Mouse (Mus musculus) forelimb bud, embryonic 11.5 days (tissue): ENCODE data around the gene Daxx.

ENCODE experiments used
- DNase-seq: peaks from one replicate; pipeline ENCODE4 v3.0.0-alpha.2; 2012; ENCODE audit warnings: low read depth, low spot score

The Daxx gene

DNA sequence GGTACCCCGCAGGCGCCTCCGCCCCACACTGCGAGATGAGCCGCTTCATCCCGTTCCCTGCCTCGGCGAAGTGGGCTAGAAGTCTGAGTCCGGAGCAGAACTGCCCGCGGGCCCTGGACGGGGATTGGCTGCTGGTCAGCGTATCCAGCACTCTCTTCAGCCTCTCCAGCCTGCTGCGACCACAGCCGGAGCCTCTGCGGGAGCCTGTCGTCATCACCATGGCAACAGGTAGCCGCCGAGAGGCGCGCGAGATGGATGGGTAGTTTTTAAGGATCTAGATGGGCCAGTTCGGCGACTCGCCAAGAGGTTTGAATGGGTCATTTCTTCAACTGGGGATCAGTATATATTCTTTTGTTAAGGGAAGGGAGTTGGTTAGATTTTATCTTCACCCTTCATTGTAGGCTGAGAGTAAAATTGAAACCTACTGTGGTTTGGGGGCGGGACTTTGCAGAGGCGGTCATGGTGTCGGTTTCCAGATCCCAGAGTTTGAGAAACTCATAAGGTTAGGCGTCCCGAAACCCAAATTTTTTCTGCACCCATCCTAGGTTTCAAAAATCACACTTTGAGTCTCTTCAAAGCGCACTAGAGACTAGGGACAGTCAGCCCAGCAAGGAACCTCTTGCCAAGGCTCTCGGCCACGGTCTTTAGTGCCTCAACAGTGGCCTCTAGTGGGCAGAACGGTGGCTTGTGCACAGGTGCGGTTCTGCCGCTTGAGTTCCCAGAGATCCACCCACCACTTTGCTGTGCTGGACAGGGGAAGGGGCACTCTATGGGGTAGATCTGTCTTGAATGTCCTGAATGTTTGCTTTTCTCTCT lies 11.3 kb downstream of the Daxx start:
- peak; percentile 80 for DNase-seq

DNA sequence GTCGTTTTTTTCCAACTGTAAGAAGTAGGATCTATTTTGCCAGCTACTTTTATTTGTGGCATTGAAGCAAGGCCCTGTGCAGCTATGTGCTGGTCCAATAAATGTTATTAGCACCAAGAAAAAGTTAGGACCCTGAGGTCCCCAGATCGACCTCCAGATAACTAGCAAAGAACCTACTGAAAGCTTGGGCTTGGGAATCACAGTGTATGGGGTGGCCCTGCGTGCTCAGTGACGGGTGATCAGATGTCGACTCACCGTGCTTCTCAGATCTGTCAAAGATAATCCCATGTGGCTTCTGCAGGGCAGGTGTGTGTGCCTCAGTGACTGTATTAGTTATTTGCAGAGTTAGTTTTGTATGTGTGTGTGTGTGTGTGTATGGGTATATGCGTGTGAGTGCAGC lies 12.1 kb downstream of the Daxx start:
- no peak for DNase-seq

DNA sequence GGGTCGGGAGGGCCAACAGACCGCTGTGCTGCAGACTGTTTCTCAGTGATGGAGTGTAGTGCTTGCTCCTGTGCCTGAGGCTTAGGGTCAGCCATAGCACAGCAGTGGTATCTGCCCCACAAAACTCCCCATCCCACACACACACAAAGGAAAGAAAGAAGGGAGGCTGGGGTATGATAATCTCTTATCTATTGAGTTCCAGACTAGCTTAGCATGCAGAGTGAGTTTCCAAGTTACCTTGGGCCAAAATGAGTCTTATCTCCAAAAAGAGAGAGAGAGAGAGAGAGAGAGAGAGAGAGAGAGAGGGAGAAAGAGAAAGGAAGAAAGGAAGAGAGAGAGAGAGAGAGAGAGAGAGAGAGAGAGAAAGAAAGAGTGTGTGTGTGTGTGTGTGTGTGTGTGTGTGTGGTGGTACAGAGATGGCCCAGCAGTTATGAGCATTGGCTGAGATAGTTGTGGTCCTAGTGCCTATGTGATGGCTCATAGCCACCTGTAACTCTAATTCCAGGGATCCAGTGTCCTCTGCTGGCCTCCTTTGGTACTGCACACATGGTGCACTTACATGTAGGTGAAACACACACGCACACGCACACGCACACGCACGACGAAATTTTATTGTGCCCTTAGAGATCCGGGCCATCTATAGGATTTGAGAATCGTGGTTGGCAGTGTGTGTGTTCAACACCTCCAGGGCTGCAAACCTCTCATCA lies 15.5 kb downstream of the Daxx start:
- DNase-seq, result peak; percentile 61

DNA sequence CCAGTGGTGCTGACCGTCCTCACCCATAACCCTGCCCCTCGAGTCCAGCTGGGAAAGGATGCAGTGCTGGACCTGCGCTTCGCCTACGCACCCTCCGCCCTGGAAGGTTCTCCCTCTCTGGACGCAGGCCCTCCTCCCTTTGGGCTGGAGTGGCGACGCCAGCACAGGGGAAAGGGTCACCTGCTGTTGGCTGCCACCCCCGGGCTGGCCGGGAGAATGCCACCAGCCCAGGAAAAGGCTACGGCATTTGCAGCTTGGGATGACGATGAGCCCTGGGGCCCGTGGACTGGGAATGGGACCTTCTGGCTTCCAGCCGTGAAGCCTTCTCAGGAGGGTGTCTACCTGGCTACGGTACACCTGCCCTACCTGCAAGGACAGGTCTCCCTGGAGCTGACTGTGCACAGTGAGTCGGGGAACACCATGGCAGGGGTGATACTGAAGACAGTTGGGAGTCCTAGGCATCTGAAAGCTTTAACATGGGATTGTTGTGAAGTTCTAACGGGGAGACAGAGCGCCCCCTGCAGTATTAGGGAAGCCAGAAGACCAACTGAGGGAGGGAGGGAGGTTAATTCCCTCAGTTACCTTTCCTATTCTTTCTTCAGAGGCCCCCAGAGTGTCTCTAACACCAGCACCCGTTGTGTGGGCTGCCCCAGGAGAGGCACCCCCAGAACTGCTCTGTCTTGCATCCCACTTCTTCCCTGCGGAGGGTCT lies 16.3 kb downstream of the Daxx start:
- no peak for DNase-seq

DNA sequence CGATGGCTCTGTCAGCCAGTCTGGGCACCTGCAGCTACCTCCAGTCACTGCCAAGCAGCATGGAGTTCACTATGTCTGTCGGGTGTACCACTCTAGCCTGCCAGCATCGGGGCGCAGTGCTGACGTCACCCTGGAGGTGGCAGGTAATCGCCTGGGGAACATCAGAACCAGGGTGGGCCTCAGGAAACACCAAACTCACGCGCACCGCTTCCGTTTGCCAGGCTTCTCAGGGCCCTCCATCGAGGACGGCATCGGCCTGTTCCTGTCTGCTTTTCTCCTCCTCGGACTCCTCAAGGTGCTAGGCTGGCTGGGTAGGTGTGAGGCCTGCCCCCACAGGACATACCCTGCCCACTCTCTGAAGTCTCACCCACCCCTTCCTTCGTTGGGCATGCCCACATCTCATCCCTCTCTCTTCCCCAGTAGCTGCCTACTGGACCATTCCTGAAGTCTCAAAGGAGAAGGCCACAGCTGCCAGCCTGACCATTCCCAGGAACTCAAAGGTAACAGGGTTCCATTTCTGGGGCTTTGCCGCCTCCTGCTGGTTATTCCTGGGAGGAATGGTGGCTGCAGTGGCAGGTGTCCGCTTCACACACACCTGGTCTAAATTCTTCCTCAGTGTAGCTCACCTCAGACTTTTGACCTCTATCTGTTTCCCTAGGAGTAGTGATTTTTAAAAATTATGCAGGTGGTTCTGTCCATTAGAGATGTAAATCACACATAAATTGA lies 17.2 kb downstream of the Daxx start:
- DNase-seq, result no peak

DNA sequence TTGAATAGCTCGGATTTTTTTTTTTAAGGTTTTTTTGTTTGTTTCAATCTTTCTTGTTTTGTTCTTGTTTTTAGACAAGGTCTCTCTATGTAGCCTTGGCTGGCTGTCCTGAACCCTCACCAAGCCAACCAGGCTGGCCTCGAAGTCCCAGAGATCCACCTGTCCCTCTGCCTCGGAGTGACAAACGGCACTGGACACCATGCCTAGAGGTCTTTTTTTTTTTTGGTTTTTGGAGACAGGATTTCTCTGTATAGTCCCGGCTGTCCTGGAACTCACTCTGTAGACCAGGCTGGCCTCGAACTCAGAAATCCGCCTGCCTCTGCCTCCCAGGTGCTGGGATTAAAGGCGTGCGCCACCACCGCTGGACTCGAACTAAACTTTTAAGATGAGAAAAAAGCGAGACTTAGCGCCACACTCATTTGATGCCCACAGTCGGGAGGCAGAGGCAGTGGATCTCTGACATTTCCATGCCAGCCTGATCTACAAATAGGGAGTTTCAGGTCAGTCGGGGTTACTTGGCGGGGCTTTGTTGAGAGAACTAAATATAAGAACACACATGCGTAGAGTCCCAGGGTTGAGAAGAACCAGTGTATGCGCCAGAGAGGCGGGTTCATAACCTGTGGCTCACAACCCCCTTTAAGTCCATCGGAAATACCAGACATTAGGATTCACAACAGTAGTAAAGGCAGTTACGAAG lies 19.2 kb downstream of the Daxx start:
- no peak for DNase-seq

DNA sequence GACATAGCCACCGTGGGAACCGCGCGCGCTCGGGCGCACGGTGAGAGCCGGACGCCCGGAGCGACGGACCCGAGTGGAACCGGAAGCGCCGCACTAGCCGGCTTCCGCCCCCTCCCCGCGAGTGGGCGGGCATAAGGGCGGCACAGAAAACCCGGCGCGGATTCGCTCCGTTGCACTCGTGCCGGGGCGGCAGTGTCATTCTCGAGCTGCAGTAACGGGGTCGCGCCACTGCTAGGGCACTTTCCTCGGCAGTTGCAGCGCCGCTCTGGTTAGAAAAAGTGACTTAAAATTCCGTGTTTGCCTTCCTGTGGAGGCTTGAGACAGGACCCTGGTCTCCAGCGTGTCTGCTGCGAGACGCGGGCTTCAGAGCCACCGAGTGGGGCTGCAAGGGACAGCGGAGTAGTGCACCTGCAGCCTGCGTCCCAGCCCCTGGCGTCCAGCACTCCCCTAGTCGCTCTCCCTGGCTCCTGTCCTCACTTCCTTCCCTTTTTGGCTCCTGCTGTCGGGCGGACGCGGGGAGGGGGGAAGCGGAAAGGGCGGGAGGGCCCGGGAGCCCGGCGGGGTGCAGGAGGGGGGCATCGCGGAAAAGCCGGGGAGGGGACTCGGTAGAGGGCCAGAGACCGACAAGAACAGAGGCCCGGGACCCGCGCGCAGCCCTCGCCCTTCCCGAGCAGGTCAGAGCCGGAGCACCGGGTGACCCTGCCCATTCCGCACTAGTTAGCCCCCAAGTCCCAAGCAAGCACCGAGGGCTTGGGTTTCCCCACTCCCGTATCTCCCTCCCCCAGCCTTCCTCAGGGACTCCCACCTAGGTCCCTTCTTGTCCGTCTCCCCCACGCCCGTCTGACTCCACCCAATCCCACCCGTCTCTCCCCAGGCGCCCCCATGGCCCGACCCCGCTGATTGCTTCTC lies 20.4 kb downstream of the Daxx start, which contains the start of gene Rgl2:
Gene Rgl2 (plus strand): TSS at position 173 of the 909 bp plus-strand sequence.
- peak; percentile 94 for DNase-seq

DNA sequence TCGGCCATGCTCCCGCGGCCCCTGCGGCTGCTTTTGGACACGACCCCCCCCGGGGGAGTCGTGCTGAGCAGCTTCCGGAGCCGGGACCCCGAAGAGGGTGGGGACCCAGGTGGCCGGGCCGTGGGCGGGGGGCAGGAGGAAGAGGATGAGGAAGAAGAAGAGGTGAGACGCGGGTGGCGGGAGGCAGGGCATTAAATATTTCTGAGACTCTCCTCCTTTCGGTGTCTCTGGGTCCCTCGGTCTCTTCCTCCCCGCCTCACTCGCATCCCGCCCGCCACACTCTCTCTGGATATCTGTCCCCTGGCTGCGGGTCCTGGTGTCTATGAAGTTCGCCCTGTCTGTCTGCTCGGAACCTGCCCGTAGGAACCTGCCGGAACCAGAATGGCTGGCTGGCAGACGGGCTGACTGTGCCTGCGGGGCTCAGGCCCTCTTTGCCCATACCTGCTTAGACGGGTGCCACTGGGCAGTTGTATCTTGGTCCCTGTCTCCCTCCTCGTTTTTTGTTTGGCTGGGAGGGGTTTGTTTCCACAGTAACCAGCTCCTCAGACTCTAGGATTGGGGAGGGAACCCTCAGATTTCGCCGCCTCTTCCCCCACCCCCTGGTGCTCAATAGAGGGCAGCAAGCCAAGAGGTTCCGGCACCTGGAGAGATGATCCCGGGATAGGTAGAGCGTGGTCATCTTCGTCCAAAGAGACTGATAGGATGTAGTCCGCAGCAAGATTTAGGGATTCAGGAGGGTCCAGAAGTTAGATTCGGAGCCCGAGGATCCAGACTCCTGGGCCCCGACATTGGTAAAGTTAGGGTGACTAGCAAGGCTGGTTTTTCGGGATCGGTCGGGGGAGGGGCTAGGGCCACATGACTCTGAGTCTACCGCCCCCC lies 21.3 kb downstream of the Daxx start:
- DNase-seq, result no peak

DNA sequence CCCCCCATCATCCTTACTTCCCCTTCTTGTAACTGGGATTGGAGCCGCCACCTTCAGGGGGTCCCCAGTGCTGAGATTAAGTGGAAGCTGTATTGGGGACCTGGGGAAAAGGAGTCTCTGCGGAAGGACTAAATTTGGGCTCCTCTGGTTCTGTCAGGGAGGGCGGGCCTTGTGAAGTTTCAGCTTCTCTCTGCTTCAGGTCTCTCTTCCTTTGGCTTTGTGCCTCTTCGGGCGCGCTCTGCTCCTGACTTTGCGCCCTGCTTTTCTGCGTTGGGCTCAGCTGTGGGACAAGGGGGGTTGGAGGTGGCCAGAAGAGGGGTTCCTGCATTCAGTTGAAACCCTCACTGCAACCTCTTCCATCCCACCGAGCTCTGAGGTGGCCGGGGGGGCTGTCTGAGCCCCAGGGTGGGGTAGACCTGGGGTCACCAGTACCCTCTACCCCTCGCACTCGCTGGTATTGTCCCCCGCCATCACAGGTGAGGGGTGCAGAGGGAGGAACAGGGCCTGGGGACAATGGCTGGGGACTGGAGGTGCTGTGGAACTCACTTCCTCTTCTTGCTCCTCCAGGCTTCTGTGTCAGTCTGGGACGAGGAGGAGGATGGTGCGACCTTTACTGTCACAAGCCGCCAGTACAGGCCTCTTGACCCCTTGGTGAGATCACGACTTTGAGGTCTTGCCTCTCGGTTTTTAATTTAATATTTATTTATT lies 22.1 kb downstream of the Daxx start:
- DNase-seq, result no peak

DNA sequence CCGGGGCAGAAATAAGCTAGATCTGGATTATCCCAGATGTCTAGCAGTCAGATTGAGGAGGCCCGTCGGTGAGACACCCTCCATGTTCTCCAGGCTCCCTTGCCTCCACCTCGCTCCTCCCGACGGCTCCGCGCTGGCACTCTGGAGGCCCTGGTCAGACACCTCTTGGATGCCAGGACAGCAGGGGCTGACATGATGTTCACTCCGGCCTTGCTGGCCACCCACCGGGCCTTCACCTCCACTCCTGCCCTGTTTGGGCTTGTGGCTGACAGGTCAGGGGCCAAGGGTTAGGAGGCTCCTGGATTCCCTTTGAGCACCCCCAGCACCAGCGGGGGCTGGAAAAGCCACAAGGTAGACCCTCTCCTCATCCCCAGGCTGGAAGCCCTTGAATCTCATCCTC lies 22.7 kb downstream of the Daxx start:
- no peak for DNase-seq

DNA sequence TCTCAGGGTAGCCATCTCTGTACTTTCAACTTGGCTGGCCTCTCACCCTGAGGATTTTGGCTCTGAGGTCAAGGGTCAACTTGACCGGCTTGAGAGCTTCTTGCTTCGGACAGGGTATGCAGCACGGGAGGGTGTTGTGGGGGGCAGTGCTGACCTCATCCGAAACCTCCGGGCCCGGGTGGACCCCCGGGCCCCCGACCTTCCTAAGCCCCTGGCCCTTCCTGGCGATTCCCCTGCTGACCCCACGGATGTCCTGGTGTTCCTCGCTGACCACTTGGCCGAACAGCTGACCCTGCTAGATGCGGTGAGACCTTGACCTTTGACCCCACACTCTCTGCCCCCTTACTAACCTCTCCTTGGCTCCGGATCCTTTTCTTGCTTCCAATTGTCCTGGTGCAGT lies 23.2 kb downstream of the Daxx start:
- no peak for DNase-seq

DNA sequence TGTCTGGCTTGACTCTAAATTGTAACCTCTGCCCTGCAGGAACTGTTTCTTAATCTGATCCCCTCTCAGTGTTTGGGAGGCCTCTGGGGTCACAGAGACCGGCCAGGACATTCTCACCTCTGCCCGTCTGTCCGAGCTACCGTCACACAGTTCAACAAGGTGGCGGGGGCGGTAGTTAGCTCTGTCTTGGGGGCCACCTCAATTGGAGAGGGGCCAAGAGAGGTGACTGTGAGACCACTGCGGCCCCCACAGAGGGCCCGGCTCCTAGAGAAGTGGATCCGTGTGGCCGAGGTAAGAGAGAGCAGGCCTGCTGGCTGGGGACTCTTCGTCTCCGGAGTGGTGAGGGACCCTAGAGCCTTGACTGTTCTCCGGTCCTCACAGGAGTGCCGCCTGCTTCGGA lies 23.8 kb downstream of the Daxx start:
- DNase-seq, result no peak

DNA sequence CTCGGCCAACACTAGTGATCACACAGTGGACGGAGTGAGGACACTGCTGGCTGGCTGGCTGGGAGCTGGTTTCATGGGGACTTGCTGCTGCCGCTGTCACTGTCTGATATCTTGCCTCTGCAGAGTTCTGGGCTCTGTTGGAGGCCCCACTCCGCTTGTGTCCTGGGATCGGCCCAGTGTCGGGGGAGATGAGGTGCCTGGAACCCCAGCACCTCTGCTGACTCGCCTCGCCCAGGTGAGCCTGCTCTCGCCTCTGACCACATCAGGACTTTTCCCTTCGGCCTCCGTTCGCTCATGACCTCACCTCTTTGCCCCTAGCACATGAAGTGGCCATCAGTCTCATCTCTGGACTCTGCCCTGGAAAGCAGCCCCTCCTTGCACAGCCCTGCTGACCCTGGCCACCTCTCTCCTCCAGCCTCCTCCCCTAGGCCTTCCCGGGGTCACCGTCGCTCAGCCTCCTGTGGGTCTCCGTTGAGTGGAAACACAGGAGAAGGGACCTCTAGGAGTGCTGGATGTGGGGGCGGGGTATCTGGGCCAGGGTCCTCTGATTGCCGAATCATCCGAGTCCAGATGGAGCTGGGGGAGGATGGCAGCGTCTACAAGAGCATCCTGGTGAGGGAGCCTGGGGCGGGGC lies 26.3 kb downstream of the Daxx start:
- DNase-seq, result no peak

DNA sequence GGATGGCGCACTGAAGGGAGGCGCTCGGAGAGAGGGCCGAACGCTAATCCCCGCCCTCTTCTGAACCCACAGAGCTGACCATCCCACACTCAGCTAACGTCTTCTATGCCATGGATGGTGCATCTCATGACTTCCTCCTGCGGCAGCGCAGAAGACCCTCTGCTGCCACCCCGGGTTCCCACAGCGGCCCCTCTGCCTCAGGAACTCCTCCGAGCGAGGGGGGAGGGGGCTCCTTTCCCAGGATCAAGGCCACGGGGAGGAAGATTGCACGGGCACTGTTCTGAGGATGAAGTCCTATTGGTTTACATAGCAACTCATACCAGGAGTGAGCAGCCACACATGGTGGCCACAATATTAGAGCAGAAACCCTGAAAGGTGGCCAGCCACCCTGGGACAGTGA lies 27.8 kb downstream of the Daxx start:
- no peak for DNase-seq

DNA sequence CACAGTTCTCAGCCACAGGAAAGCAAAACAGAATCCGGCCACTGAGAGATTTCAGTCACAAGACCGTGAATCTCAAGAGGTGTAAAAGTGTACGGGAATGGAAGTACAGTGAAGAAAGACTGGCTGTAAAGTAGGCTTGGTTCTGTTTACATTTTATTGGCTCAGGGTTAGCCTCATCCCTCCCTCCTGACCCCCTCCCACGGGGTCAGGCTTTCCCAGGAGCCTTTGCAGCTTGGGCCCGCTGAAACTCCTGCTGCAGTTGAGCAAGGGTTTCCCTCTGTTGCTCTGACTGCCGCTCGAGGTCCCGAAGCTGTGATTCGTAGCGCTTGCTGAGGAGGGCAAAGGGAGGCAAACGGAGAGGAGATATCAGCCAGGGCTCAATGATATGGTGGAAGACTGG lies 29.6 kb downstream of the Daxx start:
- DNase-seq, result no peak

DNA sequence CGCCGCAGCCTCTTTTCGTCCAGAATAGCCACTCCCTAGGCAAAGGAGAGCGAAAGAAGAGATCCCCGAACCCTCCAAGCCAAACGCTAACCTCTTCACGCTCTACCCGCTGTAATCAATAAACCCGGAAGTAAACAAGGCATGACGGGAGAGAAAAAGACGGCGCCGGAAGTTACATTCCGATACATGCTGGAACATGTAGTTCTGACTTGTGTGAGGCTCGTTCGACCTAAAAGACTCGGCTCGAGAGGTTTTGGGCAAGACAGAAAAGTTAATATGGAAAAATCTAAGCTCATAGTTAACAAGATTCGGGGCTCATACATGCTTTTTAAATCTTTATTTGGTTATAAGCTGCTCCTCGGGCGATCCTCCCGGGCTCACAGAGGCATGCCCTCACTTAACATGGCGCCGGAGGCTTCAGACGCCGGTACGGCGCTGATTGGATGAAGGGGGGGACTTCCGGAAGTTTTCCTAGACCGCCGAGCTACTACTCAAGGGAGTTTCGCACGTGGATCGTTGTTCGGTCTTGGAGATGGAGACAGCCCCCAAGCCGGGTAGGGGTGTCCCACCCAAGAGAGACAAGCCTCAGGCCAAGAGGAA lies 31.1 kb downstream of the Daxx start, which contains the start of the genes Pfdn6 and Wdr46:
Gene Pfdn6 (minus strand): TSS at position 138 of the 600 bp plus-strand sequence.
Gene Wdr46 (plus strand): TSS at position 455 of the 600 bp plus-strand sequence.
- peak; percentile 90 for DNase-seq

DNA sequence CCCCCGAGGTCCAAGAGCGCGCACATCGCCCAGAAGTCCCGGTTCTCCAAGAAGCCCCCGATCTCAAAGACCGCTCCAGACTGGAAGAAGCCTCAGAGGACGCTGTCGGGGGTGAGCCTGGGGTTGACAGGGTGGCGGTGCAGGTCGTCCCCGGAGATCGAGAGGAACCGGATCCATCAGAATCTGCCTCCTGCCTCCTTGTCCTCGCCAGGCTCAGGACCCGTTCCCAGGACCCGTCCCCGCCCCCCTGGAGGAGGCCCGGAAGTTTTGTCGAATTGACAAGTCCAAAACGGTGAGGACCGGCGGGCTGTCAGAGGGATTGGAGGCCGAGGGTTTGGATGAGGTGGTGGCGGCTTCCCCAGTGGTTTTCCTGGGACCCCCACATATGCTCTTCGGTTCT lies 31.8 kb downstream of the Daxx start:
- no peak for DNase-seq
